Mouse (Mus musculus): ENCODE measurements at regions not wholly inside any gene's neighbourhood (a gene's known extent, or its start where the extent isn't known, plus 50 kb on each side); places are given as distances from the start of the nearest gene placed in this dataset.

DNA sequence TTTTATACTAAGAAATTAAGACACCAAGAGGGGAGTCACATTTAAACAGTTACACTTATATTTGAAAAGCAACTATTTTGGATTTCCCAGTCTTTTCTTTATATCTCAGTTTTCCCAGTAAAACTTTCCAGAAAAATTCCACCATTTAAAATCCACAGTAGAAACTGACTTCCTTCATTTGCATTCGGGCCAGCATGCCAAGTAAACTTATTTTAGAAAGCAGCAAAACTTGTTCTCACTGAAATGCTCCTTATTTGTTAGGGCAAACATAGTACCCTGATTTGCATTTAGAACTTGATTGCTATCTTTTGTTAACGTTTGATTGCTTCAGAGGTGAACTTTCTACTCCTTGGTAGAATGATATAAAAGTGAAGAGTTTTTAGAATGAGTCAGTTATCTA, 56.9 kb upstream of the Malrd1 start:
- H3K27me3 ChIP-seq (ENCODE audit: control insufficient read depth in 1 of 2, insufficient read depth in 2 of 2, low read length in 2 of 2): no peaks in the 10 kb centered on the region

More for the DNA sequence above, 56.9 kb upstream of the Malrd1 start:
- H3K36me3 ChIP-seq (ENCODE audit: control insufficient read depth in 1 of 2, insufficient read depth in 2 of 2, low read length in 2 of 2): no peaks in the 10 kb centered on the region
- no peaks in the 10 kb centered on the region for H3K9me3 ChIP-seq (replicated peaks; ENCODE audit: insufficient read depth, low read length)
- no peak for DNase-seq (ENCODE audit: low read depth, low spot score)
- no peak overlapping the region for H3K4me3 ChIP-seq (ENCODE audit: control insufficient read depth in 1 of 2, insufficient read depth in 1 of 2, low read depth in 2 of 2, low read length in 2 of 2)
- H3K4me1 ChIP-seq (ENCODE audit: control insufficient read depth in 1 of 2, insufficient read depth in 2 of 2, low read length in 2 of 2): no peaks in the 10 kb centered on the region
- H3K9ac ChIP-seq (ENCODE audit: control insufficient read depth, low read depth, low read length, poor library complexity, severe bottlenecking): no peak overlapping the region
- H3K27ac ChIP-seq (ENCODE audit: control insufficient read depth, low read depth, low read length): no peak overlapping the region
- TF ChIP-seq ZKSCAN1 (IDR thresholded peaks at IDR 0.05; ENCODE audit: low read depth, low read length): no peak
- no peak for TF ChIP-seq SMC3 (IDR thresholded peaks at IDR 0.05; ENCODE audit: low read depth, low read length)
- TF ChIP-seq MYB (IDR thresholded peaks at IDR 0.05; ENCODE audit: low read depth, low read length): no peak
- no peaks in the 10 kb centered on the region for H3K79me2 ChIP-seq (ENCODE audit: control insufficient read depth, insufficient read depth, low read length, poor library complexity)
